Mouse (Mus musculus) embryo, embryonic 10 days (tissue): ENCODE results near the gene Gls.

ENCODE experiments used
- DNase-seq: peaks from one replicate; pipeline ENCODE4 v3.0.0-alpha.2; 2015; ENCODE audit warnings: low spot score

Gls gene

DNA sequence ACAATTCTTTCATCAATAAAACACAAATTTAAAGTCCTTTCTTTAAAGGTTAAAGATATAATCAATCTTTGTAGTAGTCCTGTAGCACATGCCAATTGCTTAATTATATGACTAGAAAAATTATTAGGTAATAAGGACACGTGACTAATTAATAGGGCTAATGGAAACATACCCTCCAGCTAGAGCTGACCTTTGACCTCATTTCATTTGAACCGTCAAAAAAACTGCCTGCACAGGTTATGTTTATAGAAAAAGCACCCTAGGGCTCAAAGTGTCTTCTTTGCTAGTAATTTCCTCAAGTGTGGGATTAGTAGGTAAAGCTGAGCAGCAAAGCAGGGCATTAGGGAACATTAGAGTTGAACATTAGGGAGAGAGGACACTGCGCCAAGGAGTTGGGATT, 9.2 kb upstream of the Gls start:
- DNase-seq, result no peak

GRCm38 (mm10) chr1:52232766-52233140, 279 bp downstream of the Gls start:
- no peak for DNase-seq

GRCm38 (mm10) chr1:52231939-52232765, 880 bp downstream of the Gls start:
- DNase-seq, result peak; percentile 68

DNA sequence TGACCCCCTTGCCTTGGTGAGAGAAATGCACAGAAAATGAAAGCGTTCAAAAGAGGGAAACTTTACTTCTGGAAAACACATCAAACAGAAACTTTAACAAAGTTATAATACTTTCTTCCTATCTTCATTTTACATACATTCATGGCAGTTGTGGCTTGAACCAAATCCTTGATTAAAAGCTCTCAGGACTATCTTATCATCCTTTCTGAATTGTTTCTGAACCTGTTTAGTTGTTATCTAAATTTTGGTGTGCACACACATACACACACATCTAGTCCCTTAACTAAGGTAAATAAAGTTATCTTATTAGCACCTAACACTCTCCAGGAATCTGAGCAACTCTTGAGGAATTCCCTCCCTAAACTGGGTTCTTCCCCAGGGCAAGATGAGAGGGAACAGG, 2.6 kb downstream of the Gls start:
- DNase-seq, result no peak

GRCm38 (mm10) chr1:52228178-52228577, 4.9 kb downstream of the Gls start:
- DNase-seq, result no peak

GRCm38 (mm10) chr1:52226416-52226815, 6.6 kb downstream of the Gls start:
- no peak for DNase-seq

- no peak for DNase-seq
These were observed 16.3 kb downstream of the Gls start for GRCm38 (mm10) chr1:52216766-52217165.

DNA sequence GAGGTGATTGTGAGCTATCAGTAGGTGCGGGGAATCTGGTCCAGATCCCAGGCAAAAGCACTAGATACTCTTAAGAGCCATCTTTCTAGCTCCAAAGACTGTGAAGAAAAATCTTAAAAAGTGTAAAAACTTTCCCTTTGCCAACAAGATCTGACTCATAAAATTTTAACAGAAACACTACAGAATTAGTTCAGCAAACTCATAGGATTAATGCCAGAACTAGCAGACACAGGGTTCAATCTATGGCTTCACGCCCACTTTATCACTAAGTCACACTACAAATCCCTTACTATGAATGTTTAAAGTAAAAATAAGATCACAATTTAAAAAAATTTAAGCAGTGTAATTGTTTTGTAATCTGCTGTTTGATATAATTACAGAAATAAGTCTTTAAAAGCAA, 50.0 kb downstream of the Gls start:
- DNase-seq, result no peak

DNA sequence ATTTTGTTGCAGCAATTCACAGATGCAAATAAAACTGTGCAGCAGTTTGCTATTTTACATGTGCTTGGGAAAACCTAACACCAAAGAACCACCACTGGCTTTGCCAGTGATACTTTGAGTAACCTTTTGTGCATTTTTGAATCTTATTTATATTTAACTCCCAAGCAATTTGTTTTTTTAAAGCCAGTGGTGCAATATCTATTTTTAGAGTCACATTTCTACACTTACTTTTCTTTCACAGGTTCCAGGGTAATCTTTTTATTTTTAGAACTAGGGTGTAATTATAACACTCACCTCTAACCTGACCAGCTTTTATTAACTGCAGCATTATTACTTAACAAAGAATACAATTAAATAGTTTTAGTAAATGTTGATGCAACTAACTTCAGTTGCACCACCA, 51.0 kb downstream of the Gls start:
- no peak for DNase-seq

GRCm38 (mm10) chr1:52179939-52180568, 53.0 kb downstream of the Gls start:
- DNase-seq, result no peak

GRCm38 (mm10) chr1:52176999-52177398, 56.0 kb downstream of the Gls start:
- DNase-seq, result no peak

DNA sequence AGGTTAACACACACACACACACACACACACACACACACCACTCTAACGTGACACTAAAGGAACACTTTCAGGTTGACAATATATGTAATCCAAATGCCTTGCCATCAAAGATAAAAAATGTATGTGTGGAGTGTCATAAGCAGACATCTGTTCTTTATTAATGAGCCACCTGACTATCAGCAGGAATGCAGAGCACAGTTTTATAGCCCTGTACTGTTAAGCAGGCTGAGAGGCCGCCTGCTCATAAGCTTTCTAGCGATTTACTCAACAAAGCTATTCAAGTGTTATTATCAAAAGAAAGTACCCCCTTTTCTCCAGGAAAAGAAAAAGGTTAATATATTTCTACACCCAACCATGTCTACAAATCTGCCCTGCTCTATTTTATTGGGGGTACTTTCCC, 57.0 kb downstream of the Gls start:
- DNase-seq, result no peak

GRCm38 (mm10) chr1:52175321-52175720, 57.7 kb downstream of the Gls start:
- no peak for DNase-seq

DNA sequence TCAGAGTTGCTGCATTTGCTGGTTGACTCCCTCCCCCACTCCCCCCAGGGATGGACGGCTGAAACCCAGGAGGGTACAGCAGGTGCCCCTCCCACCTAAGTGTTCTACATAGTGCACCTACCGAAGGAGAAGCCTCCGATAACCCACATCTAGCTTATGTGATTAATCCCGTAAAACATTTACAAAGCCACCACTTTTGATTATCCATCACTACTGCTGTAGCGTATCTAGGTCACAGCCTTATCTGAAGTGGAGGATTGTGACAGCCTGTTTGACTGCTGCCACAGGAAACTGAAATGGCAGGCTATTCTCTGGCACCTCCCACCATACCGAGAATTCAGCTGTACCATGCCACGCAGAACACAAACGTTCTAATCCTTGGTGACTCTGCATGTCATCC, 61.8 kb downstream of the Gls start:
- DNase-seq, result no peak

DNA sequence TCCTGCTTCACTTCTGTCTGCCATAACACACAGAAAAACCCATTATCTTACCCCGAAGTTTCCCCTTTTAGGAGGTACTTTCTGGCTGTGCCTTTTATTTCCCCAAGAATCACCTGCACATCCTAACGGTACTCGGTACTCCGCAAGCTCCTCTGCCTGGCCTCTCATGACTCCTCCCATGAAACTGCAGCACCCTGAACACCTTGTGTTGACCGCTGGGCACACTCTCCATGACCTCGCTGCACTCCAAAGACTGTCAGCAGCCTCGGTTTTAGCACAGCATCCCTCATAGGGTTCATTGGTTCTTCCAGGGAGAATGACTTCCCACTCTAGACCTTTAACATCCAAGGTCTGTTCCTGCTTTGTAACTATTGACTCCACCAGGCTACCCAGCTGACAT, 62.3 kb downstream of the Gls start:
- no peak for DNase-seq

- peak; percentile 36 for DNase-seq
These were observed 63.0 kb downstream of the Gls start for GRCm38 (mm10) chr1:52170057-52170456.

DNA sequence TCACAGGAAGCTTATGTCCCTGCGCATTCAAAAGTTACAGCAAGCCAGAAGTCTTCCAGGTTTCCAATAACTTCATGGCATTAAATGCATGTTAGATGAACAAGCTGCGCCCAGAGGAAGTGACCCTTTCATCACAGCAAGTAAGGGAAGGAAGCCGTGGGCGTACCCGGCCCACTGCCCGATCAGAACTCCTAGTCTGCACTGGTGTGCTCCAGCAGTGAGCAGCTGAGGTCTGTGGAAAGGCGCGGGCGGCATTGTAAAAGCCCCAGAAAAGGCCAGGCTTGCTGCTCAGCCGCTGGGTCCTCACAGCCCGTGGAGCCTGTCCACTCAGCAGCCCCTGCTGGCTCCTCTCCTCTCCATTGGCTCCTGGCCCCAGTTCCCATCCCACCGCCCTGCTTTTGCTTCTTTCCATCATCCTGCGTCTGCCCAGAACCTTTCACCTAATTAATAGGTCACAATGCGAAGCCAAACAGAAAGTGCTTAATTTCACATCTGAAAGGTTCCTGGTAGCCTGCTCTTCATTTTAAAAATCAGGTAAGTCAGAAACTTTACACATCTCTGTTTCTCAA, 66.3 kb downstream of the Gls start:
- no peak for DNase-seq

DNA sequence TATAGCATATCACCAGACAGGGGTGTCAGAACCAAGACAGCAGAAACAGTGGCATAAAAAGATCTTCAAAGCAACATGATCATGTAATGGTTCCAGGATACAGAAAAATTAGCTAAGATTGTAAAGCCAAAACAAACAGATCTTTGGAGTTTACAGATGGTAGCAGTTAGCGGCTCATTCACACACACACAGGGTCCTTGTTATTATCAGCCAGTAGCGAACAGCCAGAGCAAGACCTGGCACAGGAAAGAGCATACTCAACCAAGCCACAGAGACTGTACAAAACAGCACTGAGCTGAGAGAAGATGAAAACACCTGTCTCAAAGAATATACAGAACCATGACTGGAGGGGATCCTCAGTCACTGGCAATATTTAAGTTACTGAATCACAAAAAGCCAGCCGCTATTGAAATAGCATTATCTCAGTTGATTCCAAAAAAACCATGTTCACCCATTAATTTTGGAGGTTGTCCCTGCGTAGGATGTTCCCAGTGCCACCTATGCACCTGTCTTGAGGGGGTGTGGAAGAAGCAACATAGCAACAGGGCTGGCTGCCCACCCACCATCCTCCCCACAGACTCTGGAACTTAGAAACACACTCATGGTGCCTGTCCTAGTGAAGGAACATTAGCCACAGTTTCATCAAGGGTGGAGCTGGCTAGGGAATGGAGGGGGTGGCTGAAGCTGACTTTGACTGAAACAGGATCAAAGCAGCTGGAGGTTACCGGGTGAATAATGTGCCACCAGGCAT, 69.2 kb downstream of the Gls start:
- no peak for DNase-seq

DNA sequence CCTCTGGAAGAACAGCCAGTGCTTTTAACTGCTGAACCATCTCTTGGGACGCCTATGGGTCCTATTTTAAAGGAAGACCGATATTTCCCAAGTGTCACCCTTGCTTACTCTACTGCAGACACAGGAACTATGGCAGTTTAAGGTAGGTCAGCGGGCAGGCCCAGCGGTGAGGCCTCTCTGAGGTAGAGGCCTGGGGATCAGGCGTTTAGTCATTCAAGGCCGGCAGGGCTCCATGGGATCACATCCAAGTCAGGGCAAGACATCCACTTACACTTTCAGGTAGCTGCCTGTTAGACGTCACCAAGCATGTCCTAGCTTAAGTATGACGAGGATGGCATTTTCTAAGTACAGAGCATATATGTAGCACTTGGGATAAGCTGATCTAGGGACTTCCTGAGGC, 71.9 kb downstream of the Gls start:
- DNase-seq, result no peak

DNA sequence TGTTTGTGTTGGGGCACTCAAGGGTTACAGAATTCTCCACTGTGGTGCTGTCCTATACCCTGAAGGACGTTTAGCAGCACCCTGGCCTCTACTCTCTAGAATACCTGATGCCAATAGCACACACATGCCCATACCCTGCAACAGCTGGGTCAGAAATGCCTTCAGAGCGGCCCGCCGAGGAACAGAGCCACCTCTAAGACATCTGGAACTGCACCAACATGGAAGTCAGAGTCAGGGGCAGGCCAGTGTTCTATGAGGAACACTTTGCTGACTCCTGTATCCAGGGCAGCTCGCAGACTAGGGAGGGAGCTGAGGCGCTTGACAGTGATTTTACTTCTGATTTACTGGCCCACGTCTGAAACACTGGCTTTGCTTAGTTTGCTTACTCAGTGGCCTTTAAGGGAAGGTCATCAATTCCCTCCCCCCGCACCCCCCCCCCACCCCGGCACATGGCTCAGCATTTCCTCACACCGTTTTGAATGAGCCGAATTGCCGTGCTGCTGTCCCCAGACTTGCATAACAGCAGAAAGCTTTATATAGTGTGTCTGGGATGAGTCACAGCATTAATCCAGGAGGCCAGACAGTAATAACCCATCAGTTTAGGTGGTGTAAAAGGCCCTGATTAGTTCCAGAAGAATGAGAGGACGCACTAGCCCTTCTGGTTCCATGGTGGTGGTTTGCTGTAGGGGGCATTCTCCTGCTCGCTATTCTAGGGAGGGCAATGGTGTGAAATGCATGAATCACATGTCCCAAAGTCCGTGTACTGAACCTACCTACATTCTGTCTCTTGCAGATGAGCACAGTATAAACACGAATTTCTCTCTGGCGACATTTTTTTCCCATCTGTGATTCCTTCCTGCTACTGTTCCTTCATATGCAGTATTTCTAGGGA, 74.3 kb downstream of the Gls start:
- DNase-seq, result no peak

DNA sequence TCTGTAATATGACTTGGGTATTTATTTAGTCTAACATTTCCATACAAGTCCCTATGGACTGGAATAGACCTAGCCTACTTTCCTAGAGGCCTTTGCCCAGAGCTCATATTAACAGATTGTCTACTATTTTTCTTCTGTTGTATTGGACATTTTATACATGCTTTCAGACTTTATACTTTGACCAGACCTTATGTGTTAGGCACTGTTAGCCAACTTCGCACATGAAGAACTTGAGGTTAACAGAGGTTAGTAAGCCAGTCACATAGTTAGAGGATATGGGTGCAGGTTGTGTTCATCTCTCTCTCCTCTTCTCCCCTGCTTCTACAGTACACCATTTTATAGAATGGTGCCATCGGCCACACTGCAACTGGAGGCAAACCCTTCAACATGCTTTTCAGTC, 75.0 kb downstream of the Gls start:
- no peak for DNase-seq

DNA sequence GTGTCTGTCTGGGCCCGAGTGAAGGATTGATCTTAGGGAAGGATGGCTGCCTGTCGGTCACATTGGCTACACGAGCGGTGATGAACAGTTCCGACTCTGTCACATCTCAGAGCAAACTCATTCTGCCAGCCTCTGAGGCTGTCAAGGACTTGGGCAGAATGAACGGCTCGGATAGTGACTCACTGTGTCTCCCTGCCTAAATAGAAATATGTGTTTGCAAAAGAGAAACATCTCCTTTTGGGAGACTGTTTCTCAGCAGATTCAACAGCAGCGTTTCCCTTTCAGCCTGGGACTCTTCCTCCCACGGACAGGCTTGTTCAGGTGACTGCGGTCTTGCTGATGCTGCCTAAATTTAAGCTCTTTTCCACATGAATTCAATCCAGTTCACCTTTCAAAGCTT, 76.7 kb downstream of the Gls start:
- no peak for DNase-seq
